Mouse (Mus musculus): ENCODE measurements at regions not wholly inside any gene's neighbourhood (a gene's known extent, or its start where the extent isn't known, plus 50 kb on each side); places are given as distances from the start of the nearest gene placed in this dataset.

DNA sequence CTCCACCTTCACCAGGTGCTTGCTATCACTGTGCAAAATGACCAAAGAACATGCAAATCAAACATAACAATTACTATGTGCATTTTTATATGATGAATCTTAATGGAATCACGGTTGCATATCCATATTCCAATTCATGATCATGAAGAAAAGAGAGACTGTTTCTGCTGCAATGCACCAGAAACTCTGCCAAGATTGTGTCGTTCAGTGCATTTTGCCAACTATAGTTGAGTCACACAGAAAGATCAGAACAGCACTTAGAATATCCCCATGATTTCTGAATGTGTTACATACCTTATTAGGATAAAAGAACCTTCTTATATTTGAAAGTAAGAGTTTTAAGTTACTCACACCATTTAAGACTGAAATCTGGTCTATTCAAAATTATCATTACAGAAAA is 483.7 kb upstream of the C030005K15Rik start:
- H3K9ac ChIP-seq (replicated peaks; ENCODE audit: low read depth, low read length), result no peak overlapping the region
- H3K4me3 ChIP-seq (ENCODE audit: low read depth, low read length), result no peak overlapping the region
- no peaks in the 10 kb centered on the region for H3K9me3 ChIP-seq (ENCODE audit: control insufficient read depth, low read depth, low read length)
- H3K4me2 ChIP-seq (replicated peaks; ENCODE audit: low read depth, low read length), result no peak overlapping the region
- WGBS, result 82% methylated on average over 2 of the region's 2 CpGs
- no peaks in the 10 kb centered on the region for H3K27me3 ChIP-seq (ENCODE audit: control insufficient read depth, insufficient read depth, low read length)
- H3K4me1 ChIP-seq (ENCODE audit: control insufficient read depth, insufficient read depth, low read length), result no peaks in the 10 kb centered on the region
- no peaks in the 10 kb centered on the region for H3K36me3 ChIP-seq (ENCODE audit: control insufficient read depth, insufficient read depth, low read length)
- ATAC-seq (ENCODE audit: insufficient number of reproducible peaks, insufficient read depth, low FRiP score, low read depth), result no peak
- H3K27ac ChIP-seq (ENCODE audit: low read length), result no peak overlapping the region

DNA sequence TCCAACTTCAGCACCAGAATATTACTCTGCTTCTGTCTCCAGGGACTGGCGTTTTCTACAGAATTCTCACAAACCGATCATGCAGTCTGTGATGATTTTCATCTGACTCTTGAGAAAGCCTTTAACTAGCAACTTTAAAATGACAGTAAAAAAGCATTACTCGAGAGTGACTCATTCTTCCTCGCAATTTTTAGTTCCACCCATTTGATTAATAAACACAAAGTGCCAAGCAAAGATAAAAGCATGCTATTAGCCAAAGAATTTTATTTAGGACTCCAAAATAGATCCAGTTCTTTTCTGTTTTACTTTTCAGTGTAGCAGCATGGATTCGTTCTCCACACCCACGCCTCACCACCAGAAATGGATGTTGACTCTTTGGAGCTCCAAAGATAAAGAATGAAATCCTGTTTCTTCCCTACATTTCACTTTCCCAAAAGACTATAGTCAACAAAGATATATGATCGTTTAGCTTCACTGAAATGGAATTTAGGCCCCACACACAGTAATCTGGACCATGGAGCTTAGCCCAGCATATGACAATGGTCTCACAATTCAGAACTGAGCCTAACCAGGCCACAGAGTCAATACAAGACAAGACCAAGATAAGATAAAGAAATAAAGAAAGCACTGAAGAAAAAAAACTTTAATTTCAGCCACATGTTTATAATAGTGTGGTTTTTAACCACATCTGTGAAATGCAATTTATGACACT is 486.5 kb upstream of the C030005K15Rik start:
- Histone ChIP-seq H3K4me1 (ENCODE audit: control insufficient read depth, insufficient read depth, low read length) (no peaks in the 10 kb centered on the region), H3K27me3 (ENCODE audit: control insufficient read depth, insufficient read depth, low read length) (no peaks in the 10 kb centered on the region), H3K4me2 (replicated peaks; ENCODE audit: low read depth, low read length) (no peak overlapping the region), H3K9ac (replicated peaks; ENCODE audit: low read depth, low read length) (no peak overlapping the region), H3K9me3 (ENCODE audit: control insufficient read depth, low read depth, low read length) (no peaks in the 10 kb centered on the region), H3K36me3 (ENCODE audit: control insufficient read depth, insufficient read depth, low read length) (no peaks in the 10 kb centered on the region), H3K27ac (ENCODE audit: low read length) (peak overlapping the region; percentile 12; the same call in 1 of the 2 replicates), H3K4me3 (ENCODE audit: low read depth, low read length) (no peak overlapping the region)
- no peak for ATAC-seq (ENCODE audit: insufficient number of reproducible peaks, insufficient read depth, low FRiP score, low read depth)
- WGBS, result 51% methylated on average over 7 of the region's 7 CpGs

DNA sequence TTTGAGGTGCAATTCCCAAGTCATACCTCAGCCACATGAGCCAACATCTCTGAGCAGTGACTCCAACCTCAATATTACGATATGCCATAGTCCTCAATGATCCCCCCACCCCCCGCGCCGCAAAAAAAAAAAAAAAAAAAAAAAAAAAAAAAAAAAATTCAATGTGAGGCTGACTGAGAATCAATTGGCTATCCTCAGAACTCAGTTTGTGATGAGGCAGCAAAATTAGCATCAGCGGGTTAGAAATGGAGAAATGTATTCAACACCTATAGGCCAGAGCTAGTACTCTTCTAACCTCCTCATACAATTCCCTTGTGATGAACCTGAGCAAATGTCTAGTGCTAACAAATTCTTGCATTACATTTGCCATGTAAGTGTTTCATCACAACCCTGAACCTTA is 504.5 kb upstream of the C030005K15Rik start:
- Histone ChIP-seq H3K9ac (replicated peaks; ENCODE audit: low read depth, low read length) (no peak overlapping the region), H3K4me1 (ENCODE audit: control insufficient read depth, insufficient read depth, low read length) (no peaks in the 10 kb centered on the region), H3K9me3 (ENCODE audit: control insufficient read depth, low read depth, low read length) (no peaks in the 10 kb centered on the region), H3K36me3 (ENCODE audit: control insufficient read depth, insufficient read depth, low read length) (no peaks in the 10 kb centered on the region), H3K4me2 (replicated peaks; ENCODE audit: low read depth, low read length) (no peak overlapping the region), H3K27me3 (ENCODE audit: control insufficient read depth, insufficient read depth, low read length) (no peaks in the 10 kb centered on the region), H3K27ac (ENCODE audit: low read length) (no peak overlapping the region), H3K4me3 (ENCODE audit: low read depth, low read length) (no peak overlapping the region)
- WGBS, result 89% methylated on average over 5 of the region's 5 CpGs
- ATAC-seq (ENCODE audit: insufficient number of reproducible peaks, insufficient read depth, low FRiP score, low read depth), result no peak

DNA sequence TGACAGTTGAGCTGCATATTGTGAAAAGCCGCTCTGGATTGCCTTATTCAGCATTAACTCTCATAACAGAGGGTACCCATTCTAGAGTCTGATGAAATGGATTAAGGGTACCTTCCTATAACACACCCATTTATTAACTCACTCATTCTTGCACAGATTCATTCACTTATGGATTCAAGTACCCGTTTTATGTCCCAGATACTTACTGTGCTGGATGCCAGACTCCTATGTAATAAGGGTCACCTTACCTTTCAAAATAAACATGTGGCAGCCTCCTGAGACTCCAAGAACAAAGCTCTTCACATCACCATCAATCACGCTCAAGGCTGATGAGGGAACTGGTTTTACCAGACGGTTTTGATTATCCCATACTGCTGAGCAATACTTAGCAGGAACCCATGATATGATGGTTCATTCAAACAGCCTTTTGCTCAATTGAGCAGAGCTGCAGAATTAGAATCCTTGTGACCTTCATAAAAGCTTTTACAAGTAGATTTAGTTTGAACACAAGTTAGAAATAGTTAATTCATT is 505.2 kb upstream of the C030005K15Rik start:
- H3K4me1 ChIP-seq (ENCODE audit: control insufficient read depth, insufficient read depth, low read length), result no peaks in the 10 kb centered on the region
- no peak overlapping the region for H3K9ac ChIP-seq (replicated peaks; ENCODE audit: low read depth, low read length)
- no peak overlapping the region for H3K4me2 ChIP-seq (replicated peaks; ENCODE audit: low read depth, low read length)
- H3K27me3 ChIP-seq (ENCODE audit: control insufficient read depth, insufficient read depth, low read length), result no peaks in the 10 kb centered on the region
- H3K9me3 ChIP-seq (ENCODE audit: control insufficient read depth, low read depth, low read length), result no peaks in the 10 kb centered on the region
- WGBS, result 41% methylated on average over 4 of the region's 4 CpGs
- no peak overlapping the region for H3K27ac ChIP-seq (ENCODE audit: low read length)
- H3K4me3 ChIP-seq (ENCODE audit: low read depth, low read length), result no peak overlapping the region
- H3K36me3 ChIP-seq (ENCODE audit: control insufficient read depth, insufficient read depth, low read length), result no peaks in the 10 kb centered on the region
- no peak for ATAC-seq (ENCODE audit: insufficient number of reproducible peaks, insufficient read depth, low FRiP score, low read depth)

DNA sequence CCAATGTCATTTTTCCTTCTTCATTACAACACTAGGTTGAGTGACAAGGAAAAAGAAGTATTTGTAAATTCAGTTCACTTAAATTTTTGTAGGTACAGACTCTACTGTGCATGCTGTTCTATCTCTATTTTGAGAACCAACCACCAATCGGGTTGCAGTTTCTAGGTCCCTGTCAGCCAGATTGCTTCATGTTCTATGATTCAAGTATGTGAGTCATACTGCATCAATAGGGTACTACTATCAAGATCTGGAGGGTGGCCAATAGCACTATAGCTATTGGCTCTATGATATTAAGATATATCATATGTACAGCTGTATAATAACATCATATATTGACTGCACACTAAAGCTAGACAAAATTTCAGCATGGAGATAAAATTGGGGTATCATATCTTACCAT is 521.8 kb upstream of the C030005K15Rik start:
- Histone ChIP-seq H3K27me3 (ENCODE audit: control insufficient read depth, insufficient read depth, low read length) (no peaks in the 10 kb centered on the region), H3K9ac (replicated peaks; ENCODE audit: low read depth, low read length) (no peak overlapping the region), H3K4me3 (ENCODE audit: low read depth, low read length) (no peak overlapping the region), H3K4me1 (ENCODE audit: control insufficient read depth, insufficient read depth, low read length) (no peaks in the 10 kb centered on the region), H3K9me3 (ENCODE audit: control insufficient read depth, low read depth, low read length) (no peaks in the 10 kb centered on the region), H3K4me2 (replicated peaks; ENCODE audit: low read depth, low read length) (no peak overlapping the region), H3K27ac (ENCODE audit: low read length) (no peak overlapping the region), H3K36me3 (ENCODE audit: control insufficient read depth, insufficient read depth, low read length) (no peaks in the 10 kb centered on the region)
- no peak for ATAC-seq (ENCODE audit: insufficient number of reproducible peaks, insufficient read depth, low FRiP score, low read depth)
- 93% methylated on average over 1 of the region's 1 CpGs for WGBS

DNA sequence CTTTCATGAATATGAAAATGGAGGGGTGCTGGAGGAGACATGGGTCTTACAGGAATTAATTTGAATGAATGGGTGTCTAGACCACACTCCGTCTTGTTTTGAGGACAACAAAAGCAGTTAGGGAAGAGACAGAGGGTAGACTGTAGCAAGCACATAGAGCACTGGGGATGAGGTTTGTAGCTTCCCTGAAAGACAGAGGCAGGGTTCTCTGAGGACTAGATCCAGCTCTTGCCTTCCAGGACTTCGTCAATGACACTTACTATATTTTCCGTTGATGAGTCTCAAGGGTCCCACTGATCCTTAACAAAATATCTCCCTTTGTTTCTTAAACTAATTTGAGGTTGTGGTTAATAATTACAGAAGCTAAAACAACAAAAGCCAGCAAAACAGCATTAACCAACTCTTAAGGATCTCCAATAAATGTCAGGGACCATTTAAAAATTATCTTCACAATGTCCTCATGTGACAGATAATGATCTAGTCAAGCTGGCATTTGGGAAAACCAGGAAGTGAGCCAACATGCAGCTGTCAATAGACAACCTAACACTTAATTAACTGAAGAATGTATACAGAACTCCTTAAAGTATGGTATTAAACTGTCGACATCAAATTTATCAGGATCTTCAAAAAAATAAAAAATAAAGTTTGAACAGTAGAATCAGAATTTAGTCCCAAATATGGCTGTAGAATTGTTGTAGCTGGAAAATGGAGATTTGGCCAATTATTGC is 531.6 kb upstream of the C030005K15Rik start:
- no peaks in the 10 kb centered on the region for H3K36me3 ChIP-seq (ENCODE audit: control insufficient read depth, insufficient read depth, low read length)
- H3K4me3 ChIP-seq (ENCODE audit: low read depth, low read length), result no peak overlapping the region
- no peaks in the 10 kb centered on the region for H3K9me3 ChIP-seq (ENCODE audit: control insufficient read depth, low read depth, low read length)
- H3K27me3 ChIP-seq (ENCODE audit: control insufficient read depth, insufficient read depth, low read length), result no peaks in the 10 kb centered on the region
- ATAC-seq (ENCODE audit: insufficient number of reproducible peaks, insufficient read depth, low FRiP score, low read depth), result no peak
- no peak overlapping the region for H3K9ac ChIP-seq (replicated peaks; ENCODE audit: low read depth, low read length)
- WGBS, result 64% methylated on average over 4 of the region's 4 CpGs
- no peaks in the 10 kb centered on the region for H3K4me1 ChIP-seq (ENCODE audit: control insufficient read depth, insufficient read depth, low read length)
- no peak overlapping the region for H3K4me2 ChIP-seq (replicated peaks; ENCODE audit: low read depth, low read length)
- no peak overlapping the region for H3K27ac ChIP-seq (ENCODE audit: low read length)

DNA sequence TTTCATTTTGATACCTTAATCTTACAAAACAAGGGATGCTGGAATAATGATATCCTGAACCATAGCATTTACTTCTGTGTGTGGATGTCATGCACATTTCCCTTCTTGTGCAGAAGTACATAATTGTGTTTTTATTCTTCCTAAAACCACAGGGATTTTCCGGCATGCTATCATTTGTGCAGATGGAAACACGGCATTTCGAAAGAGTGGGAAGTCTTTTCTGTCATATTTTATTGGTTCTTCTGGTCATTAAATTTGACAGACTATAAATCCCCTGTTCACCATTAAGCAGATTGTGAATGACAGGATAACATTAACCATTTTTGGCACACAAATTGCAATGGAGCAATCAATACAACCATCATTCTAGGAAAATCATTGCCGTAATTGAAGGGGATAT is 532.7 kb upstream of the C030005K15Rik start:
- no peak overlapping the region for H3K27ac ChIP-seq (ENCODE audit: low read length)
- no peak overlapping the region for H3K4me3 ChIP-seq (ENCODE audit: low read depth, low read length)
- no peaks in the 10 kb centered on the region for H3K9me3 ChIP-seq (ENCODE audit: control insufficient read depth, low read depth, low read length)
- 83% methylated on average over 4 of the region's 4 CpGs for WGBS
- H3K4me2 ChIP-seq (replicated peaks; ENCODE audit: low read depth, low read length), result no peak overlapping the region
- no peaks in the 10 kb centered on the region for H3K36me3 ChIP-seq (ENCODE audit: control insufficient read depth, insufficient read depth, low read length)
- no peak overlapping the region for H3K9ac ChIP-seq (replicated peaks; ENCODE audit: low read depth, low read length)
- ATAC-seq (ENCODE audit: insufficient number of reproducible peaks, insufficient read depth, low FRiP score, low read depth), result no peak
- H3K4me1 ChIP-seq (ENCODE audit: control insufficient read depth, insufficient read depth, low read length), result no peaks in the 10 kb centered on the region
- no peaks in the 10 kb centered on the region for H3K27me3 ChIP-seq (ENCODE audit: control insufficient read depth, insufficient read depth, low read length)

DNA sequence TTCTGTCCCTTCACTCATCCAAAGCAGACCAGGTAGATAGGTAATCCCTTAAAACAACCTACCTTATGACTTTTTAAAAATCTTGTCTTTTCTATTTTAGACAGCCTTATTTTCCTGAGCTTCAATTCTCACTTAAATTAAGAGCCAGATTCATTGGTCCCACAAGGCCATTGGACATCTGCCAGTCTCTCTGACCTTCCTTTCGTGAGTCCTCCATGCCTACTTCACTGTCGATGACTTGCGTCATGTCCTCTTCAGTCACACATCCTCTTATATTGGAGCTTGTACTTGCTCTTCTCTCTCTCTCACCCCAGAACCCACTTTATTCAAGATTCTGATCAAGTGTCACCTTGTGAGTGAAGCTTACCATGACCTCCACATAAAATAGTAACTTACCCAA is 542.0 kb upstream of the C030005K15Rik start:
- H3K4me2 ChIP-seq (replicated peaks; ENCODE audit: low read depth, low read length), result no peak overlapping the region
- no peak overlapping the region for H3K9ac ChIP-seq (replicated peaks; ENCODE audit: low read depth, low read length)
- no peak overlapping the region for H3K27ac ChIP-seq (ENCODE audit: low read length)
- 92% methylated on average over 3 of the region's 3 CpGs for WGBS
- H3K4me1 ChIP-seq (ENCODE audit: control insufficient read depth, insufficient read depth, low read length), result no peaks in the 10 kb centered on the region
- no peak overlapping the region for H3K4me3 ChIP-seq (ENCODE audit: low read depth, low read length)
- no peaks in the 10 kb centered on the region for H3K27me3 ChIP-seq (ENCODE audit: control insufficient read depth, insufficient read depth, low read length)
- no peaks in the 10 kb centered on the region for H3K9me3 ChIP-seq (ENCODE audit: control insufficient read depth, low read depth, low read length)
- no peak for ATAC-seq (ENCODE audit: insufficient number of reproducible peaks, insufficient read depth, low FRiP score, low read depth)
- H3K36me3 ChIP-seq (ENCODE audit: control insufficient read depth, insufficient read depth, low read length), result no peaks in the 10 kb centered on the region
